Mouse (Mus musculus) gastrocnemius, postnatal 36 days (tissue): ENCODE results near the gene Dusp15. TPM values are rescaled to one million over a fixed set of nuclear protein-coding genes. Genes with fewer than 3 reads are reported as not detected.

ENCODE experiments used
- DNase-seq, 2 experiments: peaks; one replicate each; pipeline ENCODE4 v3.0.0; 2022
- intact Hi-C: fragments of 180-260 bp; cut with DNase I; formaldehyde crosslinking; loops from one replicate; pipeline ENCODE4 v1.15.1; 2025
- long read RNA-seq, 2 experiments: library from polyadenylated mRNA; stranded (forward); transcript quantifications; one replicate each; pipeline ENCODE4 v2.0.0; 2021
- total RNA-seq, 2 experiments: library from RNA; stranded (reverse); gene quantifications; 2 replicates each; pipeline ENCODE4 v1.2.3; 2021

The Dusp15 gene
- total RNA-seq = 1 to 10 TPM in 1 of 2 experiments, under 1 TPM in 1; 0.20 to 1.1 TPM
- long read RNA-seq, experiment 1 = 0 reads
- long read RNA-seq, experiment 2, partial matches to known transcripts = 0 of 1 reads
- long read RNA-seq, experiment 2, other reads (novel, unspliced or antisense) = 0 of 1 reads

GRCm38 (mm10) chr2:152951065-152951849, at the start of gene Dusp15:
Gene Dusp15 (minus strand): TSS chr2:152951698.
- intact Hi-C loops = no loop called here
- no peak for DNase-seq

- intact Hi-C loops = no loop called here
- DNase-seq = no peak
These were observed 45.5 kb upstream of the Dusp15 start for GRCm38 (mm10) chr2:152997046-152997445.

- no peak for DNase-seq
- intact Hi-C loops = no loop called here
These were observed 40.0 kb upstream of the Dusp15 start for GRCm38 (mm10) chr2:152991529-152991928.

DNA sequence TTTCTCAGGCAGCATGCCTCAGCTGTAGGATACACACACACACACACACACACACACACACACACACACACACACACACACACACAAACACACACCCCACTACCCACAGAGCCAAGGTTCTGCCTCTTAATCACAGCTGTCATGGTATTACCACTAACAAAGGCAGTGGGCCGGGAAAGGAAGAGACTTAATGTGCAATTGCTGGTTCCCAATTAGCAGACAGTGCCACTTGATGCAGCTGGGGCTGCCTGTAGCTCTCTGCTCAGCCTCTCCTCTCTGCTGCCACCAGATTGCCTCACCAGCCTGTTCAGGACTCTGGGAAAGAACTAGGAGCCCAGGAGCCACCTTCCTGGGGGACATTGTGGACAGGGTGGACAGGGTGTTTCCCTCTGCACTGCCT, 34.1 kb upstream of the Dusp15 start:
- intact Hi-C loops = no loop called here
- DNase-seq = no peak

GRCm38 (mm10) chr2:152976991-152977390, 25.5 kb upstream of the Dusp15 start:
- intact Hi-C loops = no loop called here
- no peak for DNase-seq

DNA sequence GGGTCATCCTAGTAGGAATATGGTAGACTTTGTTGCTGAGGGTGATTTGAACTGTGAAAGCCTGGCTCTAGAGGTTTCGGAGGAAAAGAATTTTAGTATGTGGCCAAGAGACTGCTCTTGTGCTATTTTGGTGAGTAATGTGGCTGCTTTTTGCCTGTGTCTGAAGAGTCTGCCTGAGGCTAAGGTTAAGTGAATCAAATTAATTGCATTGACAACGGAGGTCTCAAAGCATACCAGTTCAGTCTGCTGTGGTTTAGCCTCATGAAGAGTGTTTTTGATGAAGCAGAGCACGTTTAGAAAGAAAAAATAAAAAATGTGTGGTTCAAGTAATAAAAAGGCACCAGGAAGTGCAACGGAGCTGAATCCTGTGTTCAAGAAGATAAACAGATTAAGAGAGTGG, 14.1 kb upstream of the Dusp15 start:
- DNase-seq = no peak
- intact Hi-C loops = no loop called here

DNA sequence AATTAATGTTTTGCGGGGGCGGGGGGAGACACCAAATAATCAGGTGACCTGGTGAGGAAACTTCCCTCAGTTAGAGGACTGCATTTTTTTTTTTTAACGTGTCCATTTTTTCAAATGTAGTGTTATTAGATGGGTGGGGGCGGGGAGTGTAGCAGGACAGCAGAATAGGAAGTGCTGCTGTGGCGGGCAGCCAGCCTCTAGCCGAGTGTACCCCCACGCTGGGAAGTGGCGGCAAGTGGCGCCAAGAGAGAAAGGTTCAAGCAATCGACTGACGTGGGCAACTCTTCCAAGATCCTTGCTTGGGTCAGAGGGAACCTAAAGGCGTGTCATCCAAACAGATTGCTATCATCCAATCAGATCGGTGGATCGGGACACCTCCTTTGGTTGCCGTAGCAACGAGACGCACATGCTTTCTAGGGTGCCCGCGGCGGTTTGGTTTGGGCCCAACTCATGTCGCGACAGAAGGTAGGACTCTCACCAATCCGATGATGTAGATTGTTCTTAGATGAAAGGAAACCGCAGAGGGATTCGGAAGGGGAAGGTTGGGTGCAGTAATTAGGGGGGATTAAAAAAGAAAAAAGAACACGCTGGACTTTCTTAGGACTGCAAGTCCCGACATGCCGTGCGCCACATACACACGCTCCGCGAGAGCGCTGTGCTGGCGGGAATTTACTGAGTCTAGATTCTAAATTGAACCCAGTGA, 10.7 kb upstream of the Dusp15 start, which contains the start of gene Ttll9:
Gene Ttll9, plus strand, starts transcription at position 395 of the 703 bp plus-strand sequence.
- intact Hi-C loops = no loop called here
- peak; percentile 43 for DNase-seq

DNA sequence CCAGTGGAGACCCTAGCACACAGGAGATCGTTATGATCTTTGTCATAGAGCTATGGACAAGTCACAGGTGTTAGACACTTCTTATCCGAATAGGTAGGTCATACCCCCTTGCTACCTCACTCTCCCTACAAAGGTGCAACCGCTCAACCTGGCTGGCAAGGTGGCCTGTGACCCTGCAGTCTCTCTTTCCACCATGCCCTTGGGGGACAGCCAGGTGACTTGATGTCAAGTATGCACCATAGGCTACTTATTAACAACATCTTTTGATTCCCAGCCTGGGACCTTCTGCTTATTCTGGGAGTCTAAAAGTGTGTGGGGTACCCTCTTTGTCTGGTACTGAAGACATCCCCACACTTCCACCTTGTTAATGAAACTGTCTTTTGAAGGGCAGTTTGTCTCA, 6.6 kb upstream of the Dusp15 start:
- no peak for DNase-seq
- intact Hi-C loops = no loop called here

DNA sequence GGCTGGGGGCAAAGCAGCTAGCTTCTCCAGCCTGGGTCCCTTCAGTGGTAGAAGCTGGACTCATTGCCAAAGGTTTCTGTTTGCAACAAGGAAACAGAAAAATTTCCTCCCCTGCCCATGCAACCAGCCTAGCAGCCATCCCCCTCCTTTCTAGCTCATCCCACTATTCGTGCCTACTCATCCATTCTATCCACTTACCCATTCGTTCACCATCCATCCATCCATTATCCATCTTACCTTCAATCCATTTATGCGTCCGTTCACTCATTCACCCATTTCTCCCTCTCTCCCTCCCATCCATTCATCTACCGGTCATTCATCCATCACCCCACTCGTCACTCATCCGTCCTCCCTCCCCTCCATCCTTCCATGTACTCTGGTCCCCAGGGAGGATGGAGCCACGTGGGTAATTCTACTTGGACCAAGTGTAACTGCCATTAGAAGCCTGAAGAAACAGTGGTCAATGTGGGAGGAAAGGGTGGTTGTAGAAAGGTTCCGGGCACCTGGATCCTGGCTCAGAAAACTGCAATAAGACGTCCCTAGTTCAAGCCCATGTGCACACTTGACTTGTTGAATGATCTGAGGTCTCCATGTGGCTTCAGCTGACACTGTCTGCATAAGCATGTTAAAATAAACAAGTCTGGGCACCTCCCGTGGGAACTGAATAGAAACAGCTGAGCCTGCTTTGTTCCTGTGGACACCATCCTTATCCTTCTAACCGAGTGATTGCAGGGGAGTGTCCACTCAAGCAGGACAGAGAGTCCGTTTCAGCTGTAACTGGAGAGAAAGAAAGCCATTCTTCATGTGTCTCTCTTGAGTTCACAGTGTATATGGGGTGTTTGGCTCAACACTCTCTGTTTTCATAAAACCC, 587 bp upstream of the Dusp15 start:
- intact Hi-C loops = no loop called here

GRCm38 (mm10) chr2:152950358-152951064, 987 bp downstream of the Dusp15 start:
- DNase-seq = no peak
- intact Hi-C loops = no loop called here

More for the DNA sequence above, 587 bp upstream of the Dusp15 start:
- DNase-seq = no peak

DNA sequence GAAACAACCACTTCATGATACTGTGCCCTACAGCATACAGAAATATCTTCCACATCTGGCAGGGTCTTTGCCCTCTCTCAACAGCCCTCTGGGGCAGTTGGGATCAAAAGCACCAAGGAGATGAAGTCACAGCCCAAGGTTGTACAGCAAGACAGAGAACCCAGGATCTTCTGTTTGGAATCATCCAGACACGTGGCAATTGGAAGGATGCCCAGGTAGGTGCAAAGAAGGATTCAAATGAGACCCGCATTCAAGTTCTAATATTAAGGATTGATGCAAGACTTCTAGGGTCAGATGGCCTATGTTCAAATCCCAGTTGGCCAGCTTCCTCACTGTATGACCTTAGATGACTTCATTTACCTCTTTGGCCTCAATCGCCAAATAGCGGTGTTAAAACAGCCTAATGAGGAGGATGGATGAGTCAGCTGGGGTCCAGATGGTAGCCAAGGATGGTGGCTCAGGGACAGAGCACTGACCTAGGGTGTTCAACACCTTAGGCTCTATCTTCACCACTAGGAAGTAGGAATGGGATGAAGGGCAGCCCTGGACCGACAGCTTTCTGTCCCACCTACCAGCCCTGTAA, 3.0 kb downstream of the Dusp15 start:
- DNase-seq = no peak
- intact Hi-C loops = no loop called here

DNA sequence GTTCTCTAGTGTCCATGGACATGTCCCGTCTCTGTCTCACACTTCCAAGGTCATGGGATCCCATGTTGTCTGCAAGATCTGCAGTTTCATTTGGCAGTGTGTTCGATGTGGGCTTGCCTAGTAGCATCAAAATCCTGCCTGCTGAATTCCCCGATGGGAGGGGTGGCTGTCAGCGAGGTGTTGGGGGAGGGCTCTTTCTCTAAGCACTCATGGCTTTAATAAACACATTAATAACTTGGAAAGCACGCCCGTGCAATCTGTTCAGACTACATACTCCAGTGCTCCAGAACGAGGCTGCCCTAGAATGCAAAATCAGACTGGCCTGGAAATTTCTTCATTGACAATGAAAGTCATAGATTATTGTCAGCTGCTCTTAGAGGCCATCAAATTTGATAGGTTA, 4.4 kb downstream of the Dusp15 start:
- no peak for DNase-seq
- intact Hi-C loops = no loop called here

GRCm38 (mm10) chr2:152944013-152944412, 7.5 kb downstream of the Dusp15 start:
- DNase-seq = no peak
- intact Hi-C loops = no loop called here

GRCm38 (mm10) chr2:152943568-152943967, 7.9 kb downstream of the Dusp15 start:
- intact Hi-C loops = no loop called here
- no peak for DNase-seq

GRCm38 (mm10) chr2:152942898-152943515, 8.5 kb downstream of the Dusp15 start:
- no peak for DNase-seq
- intact Hi-C loops = no loop called here

GRCm38 (mm10) chr2:152941776-152942175, 9.7 kb downstream of the Dusp15 start:
- intact Hi-C loops = no loop called here
- DNase-seq = no peak

DNA sequence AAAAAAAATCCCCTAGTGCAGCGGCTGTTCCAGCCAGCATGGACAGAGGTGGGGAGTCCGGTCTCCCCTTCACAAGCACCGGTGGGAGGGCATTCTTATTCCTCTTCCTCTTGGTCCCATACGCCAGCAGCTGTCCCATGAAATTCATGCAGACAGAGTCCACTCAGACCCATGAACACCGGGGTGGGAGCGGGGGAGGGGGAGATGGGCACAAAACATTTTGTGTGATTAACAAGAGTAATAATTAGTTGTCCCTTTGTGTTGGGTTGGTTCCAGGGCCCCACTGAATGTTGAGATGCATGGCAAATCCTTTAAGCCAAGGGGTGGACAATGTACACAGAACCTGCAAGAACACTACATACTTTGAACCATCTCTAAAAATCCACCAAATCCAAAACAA, 10.4 kb downstream of the Dusp15 start:
- no peak for DNase-seq
- intact Hi-C loops = no loop called here

DNA sequence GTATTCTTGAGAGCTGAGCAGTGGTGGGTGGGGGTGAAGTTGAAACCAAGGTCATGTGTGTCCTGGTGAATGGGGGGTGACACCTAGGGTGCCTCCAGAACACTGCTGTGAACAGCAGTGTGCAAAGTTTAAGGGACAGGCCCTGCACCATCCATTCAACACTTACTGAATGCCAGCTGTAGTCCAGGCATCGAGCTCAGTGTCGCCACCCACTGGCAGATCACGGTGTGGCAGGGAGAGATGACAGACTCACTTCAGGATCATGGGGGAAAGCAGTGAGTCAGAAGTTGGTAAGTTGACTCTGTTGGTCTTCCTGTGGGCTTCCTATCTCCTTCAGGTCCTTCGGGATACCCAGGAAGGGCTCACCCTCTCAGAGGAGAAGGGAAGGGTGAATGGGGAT, 11.7 kb downstream of the Dusp15 start:
- DNase-seq = no peak
- intact Hi-C loops = loop anchor here (2.0 to 5.0 kb wide), 2 partner anchors 57 to 108 kb away; partner anchors contain the start of gene Bcl2l1

- peak; percentile 57 to 76 for DNase-seq
- intact Hi-C loops = loop anchor here (5.0 kb wide), 1 partner anchor 241 kb away; no protein-coding TSS in a partner anchor
These were observed 17.9 kb downstream of the Dusp15 start for GRCm38 (mm10) chr2:152933614-152934013.
